Mouse (Mus musculus) lung, postnatal 0 days (tissue): Measurements from ENCODE around the gene Wdr18.

Experiments
- CTCF ChIP-seq: IDR thresholded peaks from 2 replicates; pipeline ENCODE4 v1.5.1; 2016; ENCODE audit warnings: antibody characterized with exemption, mild to moderate bottlenecking
- EP300 ChIP-seq: IDR thresholded peaks from 2 replicates; pipeline ENCODE4 v1.6.1; 2016; ENCODE audit warnings: antibody characterized with exemption, mild to moderate bottlenecking, control low read depth

- no peak for TF ChIP-seq CTCF
- no peak for TF ChIP-seq EP300
Measured at GRCm38 (mm10) chr10:79983205-79983604, 23.3 kb downstream of the Wdr18 start.
